ENCODE assay signal across 7 mouse cellular contexts in genomic region chr15:50261245-50261872, GRCm38 (mm10).
DNase-seq lines count a peak whose midpoint lies in the region; ATAC-seq and TF ChIP-seq lines count a peak whose summit lies in the region.

No protein-coding gene starts in this region.

- no peak for DNase-seq in G1E (ENCODE audit: low spot score)
- peak; percentile 24 for DNase-seq in adrenal gland, postnatal 25 days
- DNase-seq in embryo, embryonic 9.5 days (ENCODE audit: extremely low spot score): peak; percentile 62
- DNase-seq in layer of hippocampus, postnatal 10 days (ENCODE audit: low spot score in 2 of 2): peak; percentile 60 to 71
- DNase-seq in lung, postnatal 25 days (ENCODE audit: low spot score): peak; percentile 34
- DNase-seq in right cerebral cortex, postnatal 25 days: peak; percentile 14

- TF ChIP-seq CTCF in G1E (IDR thresholded peaks at IDR 0.05; ENCODE audit: low read depth, low read length): peak; percentile 46; the same call in 1 of the 2 replicates

- no peaks in the 10 kb centered on the region for H3K27me3 ChIP-seq in G1E (ENCODE audit: insufficient read depth, low read length)

- no peaks in the 10 kb centered on the region for H3K9me3 ChIP-seq in G1E (replicated peaks)

- no peaks in the 10 kb centered on the region for H3K36me3 ChIP-seq in G1E (replicated peaks)

- H3K4me3 ChIP-seq in G1E (ENCODE audit: low read depth, low read length): no peak overlapping the region

- ATAC-seq in G1E (ENCODE audit: extremely low read depth, insufficient number of reproducible peaks, low FRiP score, poor library complexity, severe bottlenecking): no peak
- peak; percentile 68 to 75; a peak in 2 of 4 replicates for ATAC-seq in hematopoietic stem cell, adult 5-6 weeks (replicated peaks in 1 of 2; ENCODE audit: insufficient read depth in 1 of 2, low FRiP score in 2 of 2, low TSS enrichment in 1 of 2, low read depth in 1 of 2, poor library complexity in 2 of 2, severe bottlenecking in 2 of 2)

- H3K4me1 ChIP-seq in G1E (ENCODE audit: insufficient read depth, low read depth, low read length): 0 out of 2 replicates have a peak, but pooled peaks cover 3% of the 10 kb centered on the region
